Mouse (Mus musculus) myocyte (in vitro differentiated cells): Measurements from ENCODE around the gene Hic1. TPM values are rescaled to one million over a fixed set of nuclear protein-coding genes. Genes with fewer than 3 reads are reported as not detected.

Source experiments
- H3K27me3 ChIP-seq: one replicate; pipeline ENCODE4 v1.6.1; 2011; ENCODE audit not compliant: control insufficient read depth, insufficient read depth, insufficient read length
- H3K36me3 ChIP-seq: one replicate; pipeline ENCODE4 v1.6.1; 2011; ENCODE audit not compliant: control insufficient read depth, insufficient read depth
- H3K4me2 ChIP-seq: one replicate; pipeline ENCODE4 v1.6.1; 2011; ENCODE audit warnings: low read depth, control low read depth
- H3K4me3 ChIP-seq: one replicate; pipeline ENCODE4 v1.5.1; 2011; ENCODE audit warnings: mild to moderate bottlenecking, control low read depth, moderate library complexity
- H3K79me2 ChIP-seq: one replicate; pipeline ENCODE4 v1.6.1; 2011; ENCODE audit not compliant: control insufficient read depth, insufficient read depth
- H3ac ChIP-seq: one replicate; pipeline ENCODE4 v1.6.1; 2011; ENCODE audit not compliant: control insufficient read depth, insufficient read length
- CEBPB ChIP-seq: IDR thresholded peaks from 2 replicates; pipeline ENCODE4 v1.6.1; 2011; ENCODE audit warnings: mild to moderate bottlenecking, moderate library complexity; ENCODE audit not compliant: poor library complexity, insufficient read depth, severe bottlenecking
- E2F4 ChIP-seq: IDR thresholded peaks from one replicate; pipeline ENCODE4 v1.6.1; 2011; ENCODE audit warnings: mild to moderate bottlenecking, control low read depth, moderate library complexity; ENCODE audit not compliant: insufficient read depth
- MAX ChIP-seq: IDR thresholded peaks from one replicate; pipeline ENCODE4 v1.6.1; 2011; ENCODE audit warnings: low read depth, mild to moderate bottlenecking, control low read depth
- MYOD1 ChIP-seq, 3 experiments: IDR thresholded peaks; one replicate each; pipeline ENCODE4 v1.6.1; 2011; ENCODE audit warnings: control low read depth in 2 of 3, low read depth in 2 of 3, mild to moderate bottlenecking in 2 of 3, moderate library complexity in 1 of 3; ENCODE audit not compliant: insufficient read length in 2 of 3, control insufficient read depth in 1 of 3
- MYOG ChIP-seq, 3 experiments: IDR thresholded peaks; one replicate each; pipeline ENCODE4 v1.6.1; 2011; ENCODE audit warnings: control low read depth in 2 of 3, low read depth in 2 of 3, mild to moderate bottlenecking in 2 of 3; ENCODE audit not compliant: insufficient read length in 2 of 3, control insufficient read depth in 1 of 3, insufficient read depth in 1 of 3
- POLR2A ChIP-seq: IDR thresholded peaks from one replicate; pipeline ENCODE4 v1.6.1; 2011; ENCODE audit warnings: low read depth, mild to moderate bottlenecking, control low read depth, moderate library complexity; ENCODE audit not compliant: insufficient read length
- POLR2AphosphoS2 ChIP-seq: IDR thresholded peaks from one replicate; pipeline ENCODE4 v1.6.1; 2011; ENCODE audit warnings: low read depth, control low read depth; ENCODE audit not compliant: insufficient read length
- REST ChIP-seq: IDR thresholded peaks from one replicate; pipeline ENCODE4 v1.6.1; 2011; ENCODE audit warnings: mild to moderate bottlenecking, control low read depth, moderate library complexity; ENCODE audit not compliant: insufficient read depth, insufficient read length
- SRF ChIP-seq: IDR thresholded peaks from one replicate; pipeline ENCODE4 v1.6.1; 2011; ENCODE audit warnings: low read depth; ENCODE audit not compliant: control insufficient read depth, insufficient read length
- TCF12 ChIP-seq: IDR thresholded peaks from one replicate; pipeline ENCODE4 v1.6.1; 2011; ENCODE audit warnings: mild to moderate bottlenecking, control low read depth; ENCODE audit not compliant: poor library complexity, insufficient read depth, severe bottlenecking
- TCF3 ChIP-seq: IDR thresholded peaks from one replicate; pipeline ENCODE4 v1.6.1; 2011; ENCODE audit warnings: low read depth, control low read depth; ENCODE audit not compliant: insufficient read length
- USF1 ChIP-seq: IDR thresholded peaks from one replicate; pipeline ENCODE4 v1.6.1; 2011; ENCODE audit warnings: low read depth, mild to moderate bottlenecking, control low read depth, moderate library complexity
- polyA plus RNA-seq: library from polyadenylated mRNA; unstranded; fragments of >200 nt; fragmentation: generic; extraction: Trizol; gene quantifications from one replicate; pipeline ENCODE4 v1.2.1, GENCODE M21; 2012; ENCODE audit warnings: missing spikeins

The Hic1 gene
- polyA plus RNA-seq, 1 experiment = 0.11 TPM

DNA sequence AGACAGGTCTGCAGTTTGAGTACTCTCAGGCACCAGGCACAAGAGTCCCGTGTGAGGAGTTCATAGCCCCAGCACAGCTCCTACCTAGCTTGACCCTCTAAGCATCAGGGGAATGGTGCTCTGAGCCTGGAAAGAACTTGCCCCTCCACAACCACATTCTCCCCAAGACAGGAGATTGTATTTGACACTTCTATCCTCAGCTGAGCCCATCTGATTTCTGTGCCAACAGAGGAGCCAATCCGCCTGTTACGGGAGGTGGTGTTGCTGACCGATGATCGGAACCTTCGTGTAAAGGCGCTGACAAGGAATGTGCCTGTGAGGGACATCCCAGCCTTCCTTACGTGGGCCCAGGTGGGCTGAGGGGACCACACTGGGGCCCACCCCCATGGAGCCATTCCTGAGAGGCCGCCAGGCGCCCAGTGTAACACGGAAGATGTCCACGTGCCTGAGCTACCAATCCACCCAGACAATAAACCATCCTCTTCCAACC, 6.7 kb downstream of the Hic1 start:
- no peaks in the 10 kb centered on the region for H3K27me3 ChIP-seq
- no peak overlapping the region for H3ac ChIP-seq
- H3K79me2 ChIP-seq = no peaks in the 10 kb centered on the region
- H3K4me2 ChIP-seq = no peak overlapping the region
- H3K4me3 ChIP-seq = no peak overlapping the region
- no peak for TF ChIP-seq POLR2AphosphoS2
- no peak for TF ChIP-seq MAX
- no peak for TF ChIP-seq MYOD1 (IDR thresholded peaks at IDR 0.05; ENCODE audit: control insufficient read depth in 1 of 3, insufficient read length in 2 of 3, low read depth in 2 of 3)
- TF ChIP-seq REST = no peak
- TF ChIP-seq USF1 = no peak
- no peak for TF ChIP-seq TCF3
- no peak for TF ChIP-seq TCF12
- no peak for TF ChIP-seq MYOG (IDR thresholded peaks at IDR 0.05; ENCODE audit: control insufficient read depth in 1 of 3, insufficient read depth in 1 of 3, insufficient read length in 2 of 3, low read depth in 2 of 3)
- TF ChIP-seq SRF = no peak
- H3K36me3 ChIP-seq = no peaks in the 10 kb centered on the region

DNA sequence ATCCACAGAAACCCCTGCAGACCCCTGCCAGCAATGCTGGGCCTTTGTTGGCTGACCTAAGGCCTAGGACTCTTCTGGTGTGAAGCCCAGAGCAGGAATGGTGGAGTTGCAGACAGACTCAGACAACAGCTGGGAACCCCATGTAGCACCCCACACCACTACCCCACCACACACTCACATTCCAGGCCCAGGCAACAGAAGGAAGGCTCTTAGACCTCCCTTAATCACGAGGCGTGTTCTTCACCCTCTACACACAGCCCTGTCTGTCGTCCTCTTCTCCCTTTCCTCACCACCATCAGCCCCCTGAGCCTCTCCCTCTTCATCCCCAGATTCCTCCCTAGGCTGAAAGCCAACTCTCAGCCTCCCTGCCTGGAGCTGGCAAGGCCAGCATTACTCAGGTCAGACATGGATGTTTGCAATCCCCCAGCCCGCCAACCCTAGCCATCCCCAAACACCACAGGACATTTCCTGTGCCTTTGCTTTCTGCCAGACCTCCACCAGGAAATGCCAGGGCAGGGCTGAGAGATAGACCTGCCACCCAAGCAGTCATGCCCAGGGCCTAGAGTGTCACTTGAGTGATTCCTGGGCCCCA, 7.8 kb downstream of the Hic1 start:
- no peaks in the 10 kb centered on the region for H3K27me3 ChIP-seq
- TF ChIP-seq SRF = no peak
- TF ChIP-seq USF1 = no peak
- TF ChIP-seq POLR2A = no peak
- TF ChIP-seq E2F4 = no peak
- TF ChIP-seq CEBPB = no peak
- peak in 2 of 3 experiments; percentile 44 to 75 for TF ChIP-seq MYOG (IDR thresholded peaks at IDR 0.05; ENCODE audit: control insufficient read depth in 1 of 3, insufficient read depth in 1 of 3, insufficient read length in 2 of 3, low read depth in 2 of 3)
- TF ChIP-seq MAX = no peak
- no peak for TF ChIP-seq TCF12
- TF ChIP-seq TCF3 = no peak
- TF ChIP-seq MYOD1 (IDR thresholded peaks at IDR 0.05; ENCODE audit: control insufficient read depth in 1 of 3, insufficient read length in 2 of 3, low read depth in 2 of 3) = peak in 2 of 3 experiments; percentile 45 to 77
- TF ChIP-seq POLR2AphosphoS2 = no peak
- H3K4me2 ChIP-seq = no peak overlapping the region
- no peaks in the 10 kb centered on the region for H3K36me3 ChIP-seq
- H3K79me2 ChIP-seq = no peaks in the 10 kb centered on the region
- no peak overlapping the region for H3ac ChIP-seq
- no peak overlapping the region for H3K4me3 ChIP-seq

DNA sequence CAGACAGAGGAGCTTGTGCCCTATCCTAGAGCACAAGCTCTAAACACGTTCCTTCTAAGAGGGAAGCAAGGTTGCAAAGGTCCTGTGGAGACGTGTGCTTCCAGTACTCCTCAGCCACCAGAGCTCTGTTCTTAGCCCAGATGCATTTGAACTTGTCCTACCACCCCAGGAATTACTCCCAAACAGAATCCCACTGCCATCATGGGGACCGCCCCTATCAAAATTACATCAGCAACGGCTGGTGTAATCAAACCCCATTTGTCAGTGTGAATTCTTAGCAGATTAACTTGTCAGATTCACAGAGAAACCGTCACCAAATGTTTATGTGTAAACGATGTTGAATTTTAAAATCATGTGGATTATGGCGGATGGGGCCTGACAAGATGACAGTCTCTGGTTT, 8.4 kb downstream of the Hic1 start:
- H3ac ChIP-seq = no peak overlapping the region
- H3K27me3 ChIP-seq = no peaks in the 10 kb centered on the region
- H3K36me3 ChIP-seq = no peaks in the 10 kb centered on the region
- TF ChIP-seq MAX (no peak), MYOD1 (IDR thresholded peaks at IDR 0.05; ENCODE audit: control insufficient read depth in 1 of 3, insufficient read length in 2 of 3, low read depth in 2 of 3) (no peak), USF1 (no peak), REST (no peak), POLR2AphosphoS2 (no peak), TCF3 (no peak), TCF12 (no peak), E2F4 (no peak), MYOG (IDR thresholded peaks at IDR 0.05; ENCODE audit: control insufficient read depth in 1 of 3, insufficient read depth in 1 of 3, insufficient read length in 2 of 3, low read depth in 2 of 3) (no peak), POLR2A (no peak), CEBPB (no peak), SRF (no peak)
- no peak overlapping the region for H3K4me2 ChIP-seq
- H3K79me2 ChIP-seq = no peaks in the 10 kb centered on the region
- no peak overlapping the region for H3K4me3 ChIP-seq

DNA sequence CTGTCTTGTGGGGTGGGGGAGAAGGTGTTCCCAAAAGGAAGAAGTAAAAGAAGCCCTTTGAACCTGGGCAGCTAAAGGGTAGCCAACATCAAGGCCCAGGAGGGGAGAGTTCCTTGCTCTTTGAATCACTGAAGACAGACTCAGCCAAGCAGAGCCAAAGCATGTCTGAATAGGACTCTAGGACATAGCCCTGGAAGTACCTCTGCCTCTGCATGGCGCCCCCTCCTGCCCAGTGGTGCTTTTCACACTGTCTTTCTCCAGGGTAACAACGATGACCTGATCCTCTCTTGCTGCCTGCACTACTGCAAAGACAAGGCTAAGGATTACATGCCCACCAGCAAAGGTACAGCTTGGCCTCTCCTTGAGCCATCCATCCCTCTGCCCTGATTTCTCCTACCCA, 9.8 kb downstream of the Hic1 start:
- TF ChIP-seq MYOG (IDR thresholded peaks at IDR 0.05; ENCODE audit: control insufficient read depth in 1 of 3, insufficient read depth in 1 of 3, insufficient read length in 2 of 3, low read depth in 2 of 3) (no peak), POLR2A (no peak), MYOD1 (IDR thresholded peaks at IDR 0.05; ENCODE audit: control insufficient read depth in 1 of 3, insufficient read length in 2 of 3, low read depth in 2 of 3) (no peak), TCF3 (no peak), SRF (no peak), REST (no peak), E2F4 (no peak), TCF12 (no peak), MAX (no peak), POLR2AphosphoS2 (no peak), CEBPB (no peak), USF1 (no peak)
- no peaks in the 10 kb centered on the region for H3K27me3 ChIP-seq
- H3K36me3 ChIP-seq = no peaks in the 10 kb centered on the region
- no peaks in the 10 kb centered on the region for H3K79me2 ChIP-seq
- no peak overlapping the region for H3ac ChIP-seq
- H3K4me3 ChIP-seq = no peak overlapping the region
- H3K4me2 ChIP-seq = no peak overlapping the region
